Mouse (Mus musculus) naive thymus-derived CD4-positive, alpha-beta T cell, adult 2 months (primary cell): Measurements from ENCODE around the gene Mboat2.

Experiments
- DNase-seq: peaks from one replicate; pipeline ENCODE4 v3.0.0-alpha.2; 2011; ENCODE audit warnings: low read depth

The Mboat2 gene

GRCm38 (mm10) chr12:24902736-24903135 lies 72.1 kb downstream of the Mboat2 start:
- no peak for DNase-seq

- no peak for DNase-seq
Measured at GRCm38 (mm10) chr12:24907894-24908293, 77.2 kb downstream of the Mboat2 start.

- DNase-seq: no peak
Measured at GRCm38 (mm10) chr12:24909679-24910078, 79.0 kb downstream of the Mboat2 start.

GRCm38 (mm10) chr12:24912174-24912573 lies 81.5 kb downstream of the Mboat2 start:
- no peak for DNase-seq

GRCm38 (mm10) chr12:24912876-24913275 lies 82.2 kb downstream of the Mboat2 start:
- DNase-seq: no peak

GRCm38 (mm10) chr12:24918575-24919262 lies 88.0 kb downstream of the Mboat2 start:
- DNase-seq: no peak

GRCm38 (mm10) chr12:24920861-24921260 lies 90.2 kb downstream of the Mboat2 start:
- DNase-seq: no peak

GRCm38 (mm10) chr12:24924003-24924402 lies 93.3 kb downstream of the Mboat2 start:
- DNase-seq: no peak

- DNase-seq: no peak
Measured at GRCm38 (mm10) chr12:24925276-24925675, 94.6 kb downstream of the Mboat2 start.

- no peak for DNase-seq
Measured at GRCm38 (mm10) chr12:24925684-24926083, 95.0 kb downstream of the Mboat2 start.

GRCm38 (mm10) chr12:24928051-24928748 lies 97.5 kb downstream of the Mboat2 start:
- DNase-seq: no peak

GRCm38 (mm10) chr12:24929043-24929442 lies 98.4 kb downstream of the Mboat2 start:
- DNase-seq: no peak

- DNase-seq: no peak
Measured at GRCm38 (mm10) chr12:24930760-24931159, 100.1 kb downstream of the Mboat2 start.

GRCm38 (mm10) chr12:24932120-24932519 lies 101.4 kb downstream of the Mboat2 start:
- no peak for DNase-seq

- DNase-seq: no peak
Measured at GRCm38 (mm10) chr12:24933206-24933775, 102.6 kb downstream of the Mboat2 start.

GRCm38 (mm10) chr12:24933996-24934395 lies 103.3 kb downstream of the Mboat2 start:
- DNase-seq: no peak

- DNase-seq: no peak
Measured at GRCm38 (mm10) chr12:24936281-24936680, 105.6 kb downstream of the Mboat2 start.

GRCm38 (mm10) chr12:24939372-24939771 lies 108.7 kb downstream of the Mboat2 start:
- DNase-seq: no peak

GRCm38 (mm10) chr12:24942619-24943287 lies 112.1 kb downstream of the Mboat2 start:
- DNase-seq: no peak

- no peak for DNase-seq
Measured at GRCm38 (mm10) chr12:24943427-24943826, 112.7 kb downstream of the Mboat2 start.

GRCm38 (mm10) chr12:24944597-24944996 lies 113.9 kb downstream of the Mboat2 start:
- no peak for DNase-seq

GRCm38 (mm10) chr12:24947065-24947464 lies 116.4 kb downstream of the Mboat2 start:
- no peak for DNase-seq

- DNase-seq: peak; percentile 49
Measured at GRCm38 (mm10) chr12:24948344-24948743, 117.7 kb downstream of the Mboat2 start.
